Mouse (Mus musculus) embryonic fibroblast, embryonic 13.5 days (primary cell): ENCODE data around the gene Nsa2.

Experiments
- CTCF ChIP-seq: IDR thresholded peaks from 2 replicates; pipeline ENCODE4 v1.5.1; 2011; ENCODE audit warnings: mild to moderate bottlenecking, control low read depth, low read length, moderate library complexity, borderline replicate concordance; ENCODE audit not compliant: insufficient read depth
- POLR2A ChIP-seq: IDR thresholded peaks from 2 replicates; pipeline ENCODE4 v1.6.1; 2011; ENCODE audit warnings: low read depth, mild to moderate bottlenecking, control low read depth, low read length, moderate library complexity

DNA sequence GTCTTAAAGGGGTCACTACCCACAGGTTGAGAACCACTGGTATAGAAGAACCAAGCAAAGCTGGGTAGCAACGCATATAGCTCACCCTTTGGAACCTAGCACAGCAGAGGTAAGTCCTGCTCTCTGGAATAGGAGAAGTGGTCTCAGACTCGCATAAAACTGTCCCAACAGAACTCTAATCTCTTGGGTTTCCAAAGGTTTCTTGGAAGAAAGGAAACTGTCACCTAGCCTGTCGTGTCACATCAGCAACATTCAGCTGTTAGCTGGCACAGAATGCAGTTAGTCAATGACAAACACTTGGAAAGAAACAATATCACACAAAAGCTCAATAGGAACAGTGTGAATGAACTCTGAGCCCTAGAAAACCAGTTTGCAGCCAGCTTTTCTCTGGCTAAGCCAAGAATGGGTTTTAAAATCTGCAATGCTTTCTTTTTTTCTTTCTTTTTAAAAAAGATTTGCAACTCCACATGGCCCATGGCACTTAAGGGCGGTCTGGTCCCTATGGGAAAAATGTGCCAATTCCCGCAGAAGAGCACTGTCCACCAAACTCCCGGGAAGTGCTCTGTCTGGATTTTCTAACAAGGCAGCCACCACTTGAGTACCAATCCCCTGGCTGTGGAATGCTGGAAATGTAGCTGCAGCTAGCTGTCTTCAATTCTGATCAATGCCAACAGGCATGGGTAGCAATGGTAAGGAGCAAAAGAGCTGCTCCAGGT, 42.5 kb upstream of the Nsa2 start:
- TF ChIP-seq POLR2A = no peak
- TF ChIP-seq CTCF = no peak
